ENCODE assay signal across 15 mouse cellular contexts in the genomic region with DNA sequence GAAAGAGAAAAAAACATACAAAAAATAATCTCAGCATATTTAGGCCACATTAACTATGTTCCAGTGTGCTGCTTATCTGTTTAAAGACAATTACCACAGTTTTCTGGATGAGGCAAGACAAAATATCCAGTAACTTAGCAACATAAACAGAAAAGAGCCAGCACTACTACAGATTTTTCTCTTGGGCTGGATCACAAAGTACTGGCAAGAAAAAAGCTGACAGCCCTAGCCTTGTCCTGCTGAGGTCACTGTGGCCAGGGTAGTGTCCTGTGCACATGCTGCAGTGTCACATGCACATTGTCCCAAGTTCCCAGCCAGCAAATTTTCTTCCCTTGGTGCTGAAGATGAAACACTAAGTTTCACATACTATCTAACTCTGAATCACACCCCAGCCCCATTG. TPM values are rescaled to one million over a fixed set of nuclear protein-coding genes. Genes with fewer than 3 reads are reported as not detected.
A peak's percentile ranks its signal among the peaks of the same experiment; 100 is the strongest.
DNase-seq lines count a peak whose midpoint lies in the region; ATAC-seq lines count a peak whose summit lies in the region.
"Had no signal": no experiment of that assay in that cellular context is flagged by ENCODE, and none has a peak within 500 bp of the region (broad histone marks: within the 10 kb centered on the region; RNA-seq: fewer than 3 reads in every experiment).

No protein-coding gene starts in this region.

- no peak overlapping the region for H3K9ac ChIP-seq in kidney, embryonic 14.5 days (ENCODE audit: low read depth, low read length)
- H3K9ac ChIP-seq: midbrain, embryonic 15.5 days; stomach, embryonic 15.5 days had no signal

- ATAC-seq in kidney, embryonic 14.5 days (ENCODE audit: low FRiP score, low TSS enrichment) = no peak
- ATAC-seq: midbrain, embryonic 15.5 days had no signal

- intact Hi-C loops in gastrocnemius, postnatal 14 days (cut with DNase I; ENCODE audit: low total_unique reads) = no loop called here

- H3K27ac ChIP-seq in kidney, embryonic 14.5 days (ENCODE audit: low read depth, low read length) = no peak overlapping the region
- H3K27ac ChIP-seq: left cerebral cortex, adult 2 months; macrophage; midbrain, embryonic 15.5 days; stomach, embryonic 15.5 days had no signal

- H3K4me3 ChIP-seq in kidney, embryonic 14.5 days (ENCODE audit: low read length) = no peak overlapping the region
- H3K4me3 ChIP-seq: left cerebral cortex, adult 2 months; midbrain, embryonic 15.5 days; stomach, embryonic 15.5 days had no signal

- H3K4me2 ChIP-seq in kidney, embryonic 14.5 days (replicated peaks; ENCODE audit: low read depth, low read length) = no peak overlapping the region
- H3K4me2 ChIP-seq: midbrain, embryonic 15.5 days; stomach, embryonic 15.5 days had no signal

- no peaks in the 10 kb centered on the region for H3K9me3 ChIP-seq in kidney, embryonic 14.5 days (ENCODE audit: control insufficient read depth, low read length)
- H3K9me3 ChIP-seq: midbrain, embryonic 15.5 days; stomach, embryonic 15.5 days had no signal

- no peaks in the 10 kb centered on the region for H3K36me3 ChIP-seq in kidney, embryonic 14.5 days (ENCODE audit: control insufficient read depth, insufficient read depth, low read length)
- H3K36me3 ChIP-seq: midbrain, embryonic 15.5 days; stomach, embryonic 15.5 days had no signal

- DNase-seq in adrenal gland, adult 2 months = peak; percentile 36
- no peak for DNase-seq in adrenal gland, postnatal 4 days (ENCODE audit: low spot score in 2 of 2)
- DNase-seq in kidney, postnatal 14 days = peak; percentile 35
- peak; percentile 45 for DNase-seq in gastrocnemius, postnatal 14 days
- peak; percentile 56 for DNase-seq in lung, postnatal 10 days
- no peak for DNase-seq in right cerebral cortex, postnatal 14 days
- no peak for DNase-seq in right cerebral cortex, adult 2 months (ENCODE audit: low spot score in 2 of 2)
- DNase-seq: cerebellum, postnatal 10 days; thymus, postnatal 36 days had no signal

- H3K27me3 ChIP-seq in kidney, embryonic 14.5 days (ENCODE audit: control insufficient read depth, insufficient read depth, low read length) = no peaks in the 10 kb centered on the region
- H3K27me3 ChIP-seq: CH12.LX; midbrain, embryonic 15.5 days; stomach, embryonic 15.5 days had no signal

- no peaks in the 10 kb centered on the region for H3K4me1 ChIP-seq in kidney, embryonic 14.5 days (ENCODE audit: control insufficient read depth, insufficient read depth, low read length)
- H3K4me1 ChIP-seq: midbrain, embryonic 15.5 days had no signal

RNA-seq across cellular contexts. Expression of a gene that starts 43.0 kb away (rescaled TPM):
- total RNA-seq in adrenal gland, adult 2 months (2021) = 10 to 100 TPM in 1 of 2 experiments, 1 to 10 TPM in 1; 9.5 to 10.0 TPM
- 17.8 and 18.3 TPM in 2 replicates for polyA plus RNA-seq in adrenal gland, adult 2 months (2012; rRNA removed)
- total RNA-seq in adrenal gland, postnatal 4 days (2021) = 10 to 100 TPM; 18.7 to 21.9 TPM
- 5.7 and 6.0 TPM in 2 replicates for polyA plus RNA-seq in kidney, embryonic 14.5 days (2014; fragmentation: Nextera tagmentation; extraction: Ambion mirVana)
- total RNA-seq in gastrocnemius, postnatal 14 days (2021) = 10 to 100 TPM; 20.4 to 25.1 TPM

Comparison
In these comparisons a context has a peak if more than half of its experiments do, and no peak if none do; other contexts are left out.
1. DNase-seq: peak in adrenal gland, adult 2 months (single experiment), kidney, postnatal 14 days (single experiment), gastrocnemius, postnatal 14 days (single experiment) and lung, postnatal 10 days (single experiment); none in adrenal gland, postnatal 4 days (0 of 2), right cerebral cortex, postnatal 14 days (single experiment) and right cerebral cortex, adult 2 months (0 of 2).